Mouse (Mus musculus) kidney, embryonic 14.5 days (tissue): Measurements from ENCODE around the gene Arl16. TPM values are rescaled to one million over a fixed set of nuclear protein-coding genes. Genes with fewer than 3 reads are reported as not detected.

Source experiments
- ATAC-seq: fragments of 200-750 bp; cut with Nextera tagmentation; 2 replicates; pipeline ENCODE4 v1.8.0; 2017; ENCODE audit warnings: moderate number of reproducible peaks, mild to moderate bottlenecking, moderate TSS enrichment, moderate library complexity; ENCODE audit not compliant: low FRiP score, low TSS enrichment
- H3K27ac ChIP-seq: fragments of 300-500 bp; sonication (generic); 2 replicates; pipeline ENCODE4 v1.5.1; 2014; ENCODE audit warnings: low read depth, mild to moderate bottlenecking, low read length, moderate library complexity, mixed read lengths
- H3K27me3 ChIP-seq: fragments of 300-500 bp; sonication (generic); 2 replicates; pipeline ENCODE4 v1.6.1; 2014; ENCODE audit warnings: mild to moderate bottlenecking, low read length; ENCODE audit not compliant: control insufficient read depth, insufficient read depth
- H3K36me3 ChIP-seq: fragments of 300-500 bp; sonication (generic); 2 replicates; pipeline ENCODE4 v1.6.1; 2014; ENCODE audit warnings: low read length, mixed read lengths; ENCODE audit not compliant: control insufficient read depth, insufficient read depth
- H3K4me1 ChIP-seq: fragments of 300-500 bp; sonication (generic); 2 replicates; pipeline ENCODE4 v1.6.1; 2014; ENCODE audit warnings: low read length, mixed read lengths; ENCODE audit not compliant: control insufficient read depth, insufficient read depth
- H3K4me2 ChIP-seq: fragments of 300-500 bp; sonication (generic); replicated peaks from 2 replicates; pipeline ENCODE4 v1.6.1; 2014; ENCODE audit warnings: low read depth, mild to moderate bottlenecking, low read length
- H3K4me3 ChIP-seq: fragments of 300-500 bp; sonication (generic); 2 replicates; pipeline ENCODE4 v1.5.1; 2014; ENCODE audit warnings: mild to moderate bottlenecking, low read length
- H3K9ac ChIP-seq: fragments of 300-500 bp; sonication (generic); 2 replicates; pipeline ENCODE4 v1.6.1; 2014; ENCODE audit warnings: low read depth, mild to moderate bottlenecking, low read length, moderate library complexity
- H3K9me3 ChIP-seq: fragments of 300-500 bp; sonication (generic); 2 replicates; pipeline ENCODE4 v1.6.1; 2016; ENCODE audit warnings: low read length; ENCODE audit not compliant: control insufficient read depth
- WGBS: fragments of 180-500 bp; shearing (Covaris S2); extraction: QIAGEN DNeasy Blood & Tissue Kit; methylation state at CpG from one replicate; pipeline ENCODE4 v1.1.7; 2014; 5-methylcytosine and 5-hydroxymethylcytosine counted together
- polyA plus RNA-seq: library from polyadenylated mRNA; unstranded; fragments of >200 nt; fragmentation: Nextera tagmentation; extraction: Ambion mirVana; gene quantifications from 2 replicates; pipeline ENCODE4 v1.2.1, GENCODE M21; 2014

The Arl16 gene
- polyA plus RNA-seq, 1 experiment from 2014 or later, result 46.4 TPM

DNA sequence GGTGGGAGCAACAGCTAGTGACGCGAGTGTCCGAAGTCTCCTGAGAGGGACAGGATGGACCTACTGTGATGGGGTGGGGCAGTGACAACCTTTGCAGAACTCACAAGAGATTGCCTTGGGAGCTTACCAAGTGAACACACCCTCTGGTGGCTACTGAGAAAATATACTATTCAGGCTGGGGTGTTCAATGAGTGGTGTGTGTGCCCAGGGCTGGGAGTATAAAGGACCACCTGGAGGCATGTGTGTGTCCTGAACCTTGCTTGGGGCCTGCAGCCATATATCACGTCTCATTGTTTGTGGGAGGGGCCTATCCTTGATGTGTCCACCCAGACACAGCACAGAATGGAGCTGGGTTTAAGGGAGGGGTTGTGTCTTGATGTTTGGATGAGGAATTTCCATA, 21.1 kb upstream of the Arl16 start:
- no peak for ATAC-seq
- Histone ChIP-seq H3K27ac (no peak overlapping the region), H3K4me2 (no peak overlapping the region), H3K4me1 (peaks cover 31% of the 10 kb centered on the region), H3K9ac (no peak overlapping the region), H3K36me3 (peaks cover 37% of the 10 kb centered on the region), H3K27me3 (no peaks in the 10 kb centered on the region), H3K9me3 (no peaks in the 10 kb centered on the region), H3K4me3 (no peak overlapping the region)
- WGBS, result 79% methylated on average over 4 of the region's 4 CpGs

DNA sequence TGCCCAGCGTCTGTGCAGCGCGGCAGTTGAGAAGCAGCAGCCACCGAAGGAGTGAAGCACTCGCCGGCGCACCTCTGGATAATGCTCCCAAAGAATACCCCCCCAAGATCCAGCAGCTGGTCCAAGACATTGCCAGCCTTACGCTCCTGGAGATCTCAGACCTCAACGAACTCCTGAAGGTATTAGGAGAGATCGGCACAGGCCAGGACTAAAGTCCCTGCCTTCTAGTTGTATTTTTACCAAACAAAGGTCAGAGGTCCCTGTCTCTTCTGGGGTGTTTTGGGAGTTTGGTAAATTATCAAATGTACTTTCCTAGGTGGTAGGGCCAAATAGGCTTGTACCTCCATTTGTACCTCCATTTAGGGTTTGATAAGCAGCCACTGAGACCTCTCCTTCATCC, 17.8 kb upstream of the Arl16 start:
- peak overlapping the region; percentile 84 for H3K4me2 ChIP-seq
- no peaks in the 10 kb centered on the region for H3K27me3 ChIP-seq
- no peaks in the 10 kb centered on the region for H3K9me3 ChIP-seq
- H3K4me3 ChIP-seq, result peak overlapping the region; percentile 89
- peak overlapping the region; percentile 94 for H3K9ac ChIP-seq
- peaks cover 13% of the 10 kb centered on the region for H3K4me1 ChIP-seq
- H3K36me3 ChIP-seq, result peaks cover 67% of the 10 kb centered on the region
- 6% methylated on average over 10 of the region's 10 CpGs for WGBS
- no peak for ATAC-seq
- H3K27ac ChIP-seq, result peak overlapping the region; percentile 70; the same call in 1 of the 2 replicates

GRCm38 (mm10) chr11:120484265-120484981, 17.0 kb upstream of the Arl16 start, which contains the start of gene Mrpl12:
TSS of gene Mrpl12 (plus strand) at chr11:120484613.
- peaks cover 76% of the 10 kb centered on the region for H3K36me3 ChIP-seq
- WGBS, result under 1% methylated on average over 58 of the region's 60 CpGs

GRCm38 (mm10) chr11:120483448-120483934, 16.1 kb upstream of the Arl16 start:
- no peaks in the 10 kb centered on the region for H3K9me3 ChIP-seq
- H3K36me3 ChIP-seq, result peaks cover 79% of the 10 kb centered on the region
- H3K4me2 ChIP-seq, result peak overlapping the region; percentile 84
- no peak for ATAC-seq
- 87% methylated on average over 7 of the region's 7 CpGs for WGBS
- 0 out of 2 replicates have a peak, but pooled peaks cover 6% of the 10 kb centered on the region for H3K4me1 ChIP-seq
- no peaks in the 10 kb centered on the region for H3K27me3 ChIP-seq
- peak overlapping the region; percentile 94; the same call in 1 of the 2 replicates for H3K9ac ChIP-seq
- H3K27ac ChIP-seq, result peak overlapping the region; percentile 70; the same call in 1 of the 2 replicates
- H3K4me3 ChIP-seq, result peak overlapping the region; percentile 89; the same call in 1 of the 2 replicates

More at GRCm38 (mm10) chr11:120484265-120484981, 17.0 kb upstream of the Arl16 start, which contains the start of gene Mrpl12:
- H3K4me1 ChIP-seq, result peaks cover 7% of the 10 kb centered on the region
- peak within 1 kb of the TSS; percentile 70 for H3K27ac ChIP-seq
- peak; percentile 93 for ATAC-seq
- H3K4me3 ChIP-seq, result peak within 1 kb of the TSS; percentile 89
- no peaks in the 10 kb centered on the region for H3K27me3 ChIP-seq
- H3K4me2 ChIP-seq, result peak within 1 kb of the TSS; percentile 84
- H3K9me3 ChIP-seq, result no peaks in the 10 kb centered on the region
- H3K9ac ChIP-seq, result peak within 1 kb of the TSS; percentile 94

GRCm38 (mm10) chr11:120472052-120472451, 4.6 kb upstream of the Arl16 start:
- no peaks in the 10 kb centered on the region for H3K9me3 ChIP-seq
- no peak overlapping the region for H3K4me3 ChIP-seq
- no peak for ATAC-seq
- no peak overlapping the region for H3K4me2 ChIP-seq
- no peak overlapping the region for H3K9ac ChIP-seq
- H3K27me3 ChIP-seq, result no peaks in the 10 kb centered on the region
- 96% methylated on average over 6 of the region's 6 CpGs for WGBS
- H3K36me3 ChIP-seq, result peaks cover 69% of the 10 kb centered on the region
- peaks cover 8% of the 10 kb centered on the region for H3K4me1 ChIP-seq
- H3K27ac ChIP-seq, result no peak overlapping the region

DNA sequence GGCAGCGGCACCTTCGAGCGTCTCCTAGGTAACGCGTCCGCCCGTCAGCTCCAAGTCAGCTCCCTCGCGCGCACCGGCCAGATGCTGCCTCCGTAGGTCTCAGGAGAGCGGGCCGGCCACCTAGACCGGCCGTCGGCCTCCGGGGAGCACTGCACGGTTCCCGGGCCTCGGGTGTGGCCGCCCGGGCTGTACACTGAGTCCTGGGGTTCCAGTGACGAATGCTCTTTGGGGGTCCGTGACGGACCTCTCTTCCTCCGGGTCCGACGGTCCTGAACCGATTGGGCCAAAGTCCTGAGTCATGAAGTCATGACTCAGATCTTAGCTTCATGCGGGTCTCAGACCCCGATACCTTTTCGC, 307 bp upstream of the Arl16 start:
- no peak overlapping the region for H3K27ac ChIP-seq
- peaks cover 56% of the 10 kb centered on the region for H3K36me3 ChIP-seq
- under 1% methylated on average over 33 of the region's 33 CpGs for WGBS
- H3K4me2 ChIP-seq, result peak overlapping the region; percentile 87
- peaks cover 16% of the 10 kb centered on the region for H3K4me1 ChIP-seq
- peak; percentile 54 for ATAC-seq
- peak overlapping the region; percentile 86 for H3K9ac ChIP-seq
- peak overlapping the region; percentile 99 for H3K4me3 ChIP-seq
- H3K27me3 ChIP-seq, result no peaks in the 10 kb centered on the region
- no peaks in the 10 kb centered on the region for H3K9me3 ChIP-seq

- H3K27me3 ChIP-seq, result no peaks in the 10 kb centered on the region
- no peak overlapping the region for H3K4me3 ChIP-seq
- peaks cover 55% of the 10 kb centered on the region for H3K36me3 ChIP-seq
- no peak overlapping the region for H3K4me2 ChIP-seq
- ATAC-seq, result no peak
- H3K4me1 ChIP-seq, result peaks cover 16% of the 10 kb centered on the region
- H3K27ac ChIP-seq, result no peak overlapping the region
- 92% methylated on average over 4 of the region's 4 CpGs for WGBS
- no peak overlapping the region for H3K9ac ChIP-seq
- no peaks in the 10 kb centered on the region for H3K9me3 ChIP-seq
Observed at GRCm38 (mm10) chr11:120465521-120465920, 1.9 kb downstream of the Arl16 start.

GRCm38 (mm10) chr11:120464365-120464764, 3.0 kb downstream of the Arl16 start:
- Histone ChIP-seq H3K9me3 (no peaks in the 10 kb centered on the region), H3K4me1 (peaks cover 16% of the 10 kb centered on the region), H3K9ac (no peak overlapping the region), H3K36me3 (peaks cover 52% of the 10 kb centered on the region), H3K4me3 (no peak overlapping the region), H3K27me3 (no peaks in the 10 kb centered on the region), H3K4me2 (no peak overlapping the region), H3K27ac (no peak overlapping the region)
- 90% methylated on average over 5 of the region's 5 CpGs for WGBS
- ATAC-seq, result no peak

DNA sequence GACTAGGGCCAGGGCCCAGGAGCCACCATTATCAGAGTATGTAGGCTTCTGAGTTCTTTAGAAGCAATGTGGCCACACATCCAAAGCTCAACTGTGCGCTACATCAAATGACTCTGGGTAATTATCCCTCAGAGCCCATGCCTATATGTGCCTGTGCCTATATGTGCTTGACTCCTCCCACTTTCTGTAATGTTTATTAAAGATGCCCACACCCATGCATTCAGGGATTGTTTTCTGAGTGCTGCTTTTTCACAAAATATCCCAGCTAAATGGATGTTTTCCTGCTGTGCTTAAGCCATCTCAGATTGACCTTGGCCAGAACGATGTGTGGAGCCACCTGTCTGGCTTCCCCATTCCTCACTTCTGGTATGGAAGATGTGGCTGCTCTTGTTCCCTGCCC, 3.9 kb downstream of the Arl16 start:
- no peak for ATAC-seq
- H3K4me1 ChIP-seq, result peaks cover 20% of the 10 kb centered on the region
- 96% methylated on average over 2 of the region's 2 CpGs for WGBS

More for the DNA sequence above, 3.9 kb downstream of the Arl16 start:
- Histone ChIP-seq H3K9ac (no peak overlapping the region), H3K27ac (no peak overlapping the region), H3K4me2 (no peak overlapping the region), H3K4me3 (no peak overlapping the region), H3K36me3 (peaks cover 52% of the 10 kb centered on the region), H3K27me3 (no peaks in the 10 kb centered on the region), H3K9me3 (no peaks in the 10 kb centered on the region)
